In genomic region chr4:137487286-137488000, GRCm38 (mm10) we compare ENCODE assay signal across 8 mouse cellular contexts. TPM values are rescaled to one million over a fixed set of nuclear protein-coding genes. Genes with fewer than 3 reads are reported as not detected.
A peak's percentile ranks its signal among the peaks of the same experiment; 100 is the strongest.
DNase-seq lines count a peak whose midpoint lies in the region; ATAC-seq and TF ChIP-seq lines count a peak whose summit lies in the region.

No protein-coding gene starts in this region.

- H3K9me3 ChIP-seq in heart, embryonic 11.5 days (replicated peaks; ENCODE audit: control insufficient read depth, low read length): no peaks in the 10 kb centered on the region
- H3K9me3 ChIP-seq in kidney, postnatal 0 days (replicated peaks; ENCODE audit: low read length): no peaks in the 10 kb centered on the region

- TF ChIP-seq CTCF in kidney, postnatal 0 days (IDR thresholded peaks at IDR 0.05; ENCODE audit: low read depth): no peak

- DNase-seq in 3T3-L1 (ENCODE audit: low read depth, low spot score): peak; percentile 54
- DNase-seq in adipocyte (ENCODE audit: low spot score): peak; percentile 93
- DNase-seq in kidney, postnatal 0 days (ENCODE audit: low spot score): peak; percentile 82
- DNase-seq in lung, postnatal 4 days: peak; percentile 70 to 90
- DNase-seq in left cerebral cortex, postnatal 14 days (ENCODE audit: low spot score in 2 of 2): no peak
- DNase-seq in urinary bladder, postnatal 25 days (ENCODE audit: low spot score): no peak

- WGBS in heart, embryonic 11.5 days (ENCODE audit: insufficient replicate concordance): 23% methylated on average over 10 of the region's 10 CpGs
- 26% methylated on average over 10 of the region's 10 CpGs for WGBS in kidney, postnatal 0 days

- H3K27ac ChIP-seq in heart, embryonic 11.5 days (ENCODE audit: low read depth, low read length): peak overlapping the region; percentile 96
- peak overlapping the region; percentile 89 for H3K27ac ChIP-seq in kidney, postnatal 0 days

- peak overlapping the region; percentile 66 for H3K9ac ChIP-seq in heart, embryonic 11.5 days (ENCODE audit: low read depth, low read length)
- H3K9ac ChIP-seq in kidney, postnatal 0 days (ENCODE audit: low read depth, low read length): peak overlapping the region; percentile 42; the same call in 1 of the 2 replicates

- H3K4me1 ChIP-seq in heart, embryonic 11.5 days (ENCODE audit: control insufficient read depth, insufficient read depth, low read length): peaks cover 78% of the 10 kb centered on the region
- H3K4me1 ChIP-seq in kidney, postnatal 0 days (replicated peaks; ENCODE audit: insufficient read depth, low read length): peaks cover 52% of the 10 kb centered on the region

- H3K4me2 ChIP-seq in heart, embryonic 11.5 days: peak overlapping the region; percentile 43
- H3K4me2 ChIP-seq in kidney, postnatal 0 days (ENCODE audit: low read length): 0 out of 2 replicates have a peak overlapping the region, but pooled peaks have one; percentile 12

- H3K27me3 ChIP-seq in heart, embryonic 11.5 days (ENCODE audit: control insufficient read depth, insufficient read depth, low read length): no peaks in the 10 kb centered on the region
- no peaks in the 10 kb centered on the region for H3K27me3 ChIP-seq in kidney, postnatal 0 days (ENCODE audit: insufficient read depth, low read length)

- no peak overlapping the region for H3K4me3 ChIP-seq in heart, embryonic 11.5 days (ENCODE audit: low read depth, low read length)
- no peak overlapping the region for H3K4me3 ChIP-seq in kidney, postnatal 0 days (replicated peaks; ENCODE audit: low read depth, low read length)

- intact Hi-C loops in left cerebral cortex, postnatal 14 days (cut with DNase I): no loop called here

- no peaks in the 10 kb centered on the region for H3K36me3 ChIP-seq in heart, embryonic 11.5 days (ENCODE audit: control insufficient read depth, insufficient read depth, low read length)
- H3K36me3 ChIP-seq in kidney, postnatal 0 days (ENCODE audit: insufficient read depth, low read length): no peaks in the 10 kb centered on the region

- ATAC-seq in heart, embryonic 11.5 days (replicated peaks; ENCODE audit: insufficient number of reproducible peaks, low FRiP score, low TSS enrichment): peak; percentile 35; the same call in 1 of the 2 replicates
- ATAC-seq in kidney, postnatal 0 days (replicated peaks; ENCODE audit: low FRiP score, low read depth): peak; percentile 42
- ATAC-seq in granulocyte monocyte progenitor cell, adult 5-6 weeks (replicated peaks; ENCODE audit: poor library complexity, severe bottlenecking): no peak

RNA-seq across cellular contexts. Expression of gene Hspg2, which starts 18.9 kb away (rescaled TPM):
- polyA plus RNA-seq in heart, embryonic 11.5 days (2014; fragmentation: Nextera tagmentation; extraction: Ambion mirVana): 55.5 and 56.4 TPM in 2 replicates
- 31.3 and 34.0 TPM in 2 replicates for polyA plus RNA-seq in kidney, postnatal 0 days (2015; fragmentation: Nextera tagmentation; extraction: Ambion mirVana)
- total RNA-seq in left cerebral cortex, postnatal 14 days (2021): 10 to 100 TPM; 11.6 to 12.9 TPM
- 0.21 TPM in 1 of 2 replicates, not detected in the other for total RNA-seq in granulocyte monocyte progenitor cell, adult 5-6 weeks (2014; fragmentation: Nextera tagmentation)
- total RNA-seq in granulocyte monocyte progenitor cell, adult 5-6 weeks (2017): 0.05 TPM in 1 of 2 replicates, not detected in the other

RNA-seq across cellular contexts. Expression of gene 1700013G24Rik, which starts 34.4 kb away (rescaled TPM):
- not detected in 2 replicates for polyA plus RNA-seq in heart, embryonic 11.5 days (2014; fragmentation: Nextera tagmentation; extraction: Ambion mirVana)
- polyA plus RNA-seq in kidney, postnatal 0 days (2015; fragmentation: Nextera tagmentation; extraction: Ambion mirVana): not detected in 2 replicates
- not detected for total RNA-seq in left cerebral cortex, postnatal 14 days (2021)
- total RNA-seq in granulocyte monocyte progenitor cell, adult 5-6 weeks (2014; fragmentation: Nextera tagmentation): not detected in 2 replicates
- total RNA-seq in granulocyte monocyte progenitor cell, adult 5-6 weeks (2017): not detected in 2 replicates

RNA-seq across cellular contexts. Expression of gene Cela3b, which starts 57.1 kb away (rescaled TPM):
- not detected in 2 replicates for polyA plus RNA-seq in heart, embryonic 11.5 days (2014; fragmentation: Nextera tagmentation; extraction: Ambion mirVana)
- not detected in 2 replicates for polyA plus RNA-seq in kidney, postnatal 0 days (2015; fragmentation: Nextera tagmentation; extraction: Ambion mirVana)
- total RNA-seq in left cerebral cortex, postnatal 14 days (2021): not detected
- total RNA-seq in granulocyte monocyte progenitor cell, adult 5-6 weeks (2014; fragmentation: Nextera tagmentation): not detected in 2 replicates
- not detected in 2 replicates for total RNA-seq in granulocyte monocyte progenitor cell, adult 5-6 weeks (2017)

Comparison
In these comparisons a context has a peak if more than half of its experiments do, and no peak if none do; other contexts are left out.
1. DNase-seq: peak in 3T3-L1 (single experiment), adipocyte (single experiment), kidney, postnatal 0 days (single experiment) and lung, postnatal 4 days (2 of 2); none in left cerebral cortex, postnatal 14 days (0 of 2) and urinary bladder, postnatal 25 days (single experiment).
2. RNA of gene Hspg2, which starts 18.9 kb away (total RNA-seq): 11.6 to 12.9 TPM in left cerebral cortex, postnatal 14 days; 0.05 to 0.21 TPM in granulocyte monocyte progenitor cell, adult 5-6 weeks; every median in the first group is over 10 times any median in the second.